Mouse (Mus musculus): ENCODE results near the gene Cic. TPM values are rescaled to one million over a fixed set of nuclear protein-coding genes. Genes with fewer than 3 reads are reported as not detected.

Gene Cic
- polyA plus RNA-seq, 1 experiment from 2014 or later, result 48.8 TPM

DNA sequence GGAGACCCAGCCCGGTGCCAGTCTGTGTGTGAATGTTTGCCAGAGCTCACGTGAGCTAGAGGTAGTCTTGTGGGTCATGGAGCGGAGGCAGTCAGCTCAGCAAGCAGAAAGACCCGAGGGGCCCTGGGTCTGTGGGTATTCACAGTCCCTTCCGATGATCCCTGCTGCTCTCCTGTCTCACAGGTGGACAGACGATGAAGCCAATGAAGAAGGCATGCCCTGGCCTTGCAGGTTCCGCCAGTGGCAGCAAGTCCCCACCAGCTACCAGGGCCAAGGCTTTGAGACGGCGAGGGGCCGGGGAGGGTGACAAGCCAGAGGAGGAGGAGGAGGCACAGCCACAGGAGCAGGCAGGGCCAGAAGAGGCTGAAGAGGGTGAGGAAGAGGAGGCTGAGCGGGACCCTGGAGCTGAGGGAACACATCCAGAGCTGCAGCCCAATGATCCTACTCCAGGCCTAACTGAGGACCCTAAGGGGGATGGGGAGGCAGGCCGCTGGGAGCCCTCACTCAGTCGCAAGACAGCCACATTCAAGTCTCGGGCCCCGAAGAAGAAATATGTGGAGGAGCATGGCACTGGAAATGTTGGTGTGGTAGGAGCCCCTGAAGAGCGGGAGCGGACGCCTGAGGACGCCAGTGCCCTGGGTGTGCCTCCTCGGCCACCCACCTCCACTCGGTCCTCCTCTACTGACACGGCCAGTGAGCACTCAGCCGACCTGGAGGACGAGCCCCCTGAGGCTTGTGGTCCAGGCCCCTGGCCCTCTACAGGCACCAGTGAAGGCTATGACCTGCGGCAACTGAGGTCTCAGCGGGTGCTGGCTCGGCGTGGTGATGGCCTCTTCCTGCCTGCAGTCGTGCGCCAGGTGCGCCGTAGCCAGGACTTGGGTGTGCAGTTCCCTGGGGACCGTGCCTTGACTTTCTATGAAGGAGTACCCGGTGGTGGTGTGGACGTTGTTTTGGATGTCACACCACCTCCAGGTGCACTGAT, 3.4 kb downstream of the Cic start:
- Histone ChIP-seq H3K4me1 (ENCODE audit: control insufficient read depth, insufficient read depth, low read length) (peaks cover 27% of the 10 kb centered on the region), H3K9me3 (ENCODE audit: control insufficient read depth, low read length) (no peaks in the 10 kb centered on the region), H3K36me3 (ENCODE audit: control insufficient read depth, insufficient read depth, low read length) (peaks cover 49% of the 10 kb centered on the region), H3K4me3 (ENCODE audit: low read depth, low read length) (no peak overlapping the region), H3K4me2 (ENCODE audit: low read depth, low read length) (no peak overlapping the region), H3K27me3 (replicated peaks; ENCODE audit: control insufficient read depth, insufficient read depth, low read length) (no peaks in the 10 kb centered on the region), H3K27ac (replicated peaks; ENCODE audit: low read depth, low read length) (no peak overlapping the region), H3K9ac (ENCODE audit: low read depth, low read length) (no peak overlapping the region)
- ATAC-seq (ENCODE audit: low read depth) (no peak), DNase-seq (ENCODE audit: low spot score) (no peak)
- WGBS, result 89% methylated on average over 34 of the region's 35 CpGs

DNA sequence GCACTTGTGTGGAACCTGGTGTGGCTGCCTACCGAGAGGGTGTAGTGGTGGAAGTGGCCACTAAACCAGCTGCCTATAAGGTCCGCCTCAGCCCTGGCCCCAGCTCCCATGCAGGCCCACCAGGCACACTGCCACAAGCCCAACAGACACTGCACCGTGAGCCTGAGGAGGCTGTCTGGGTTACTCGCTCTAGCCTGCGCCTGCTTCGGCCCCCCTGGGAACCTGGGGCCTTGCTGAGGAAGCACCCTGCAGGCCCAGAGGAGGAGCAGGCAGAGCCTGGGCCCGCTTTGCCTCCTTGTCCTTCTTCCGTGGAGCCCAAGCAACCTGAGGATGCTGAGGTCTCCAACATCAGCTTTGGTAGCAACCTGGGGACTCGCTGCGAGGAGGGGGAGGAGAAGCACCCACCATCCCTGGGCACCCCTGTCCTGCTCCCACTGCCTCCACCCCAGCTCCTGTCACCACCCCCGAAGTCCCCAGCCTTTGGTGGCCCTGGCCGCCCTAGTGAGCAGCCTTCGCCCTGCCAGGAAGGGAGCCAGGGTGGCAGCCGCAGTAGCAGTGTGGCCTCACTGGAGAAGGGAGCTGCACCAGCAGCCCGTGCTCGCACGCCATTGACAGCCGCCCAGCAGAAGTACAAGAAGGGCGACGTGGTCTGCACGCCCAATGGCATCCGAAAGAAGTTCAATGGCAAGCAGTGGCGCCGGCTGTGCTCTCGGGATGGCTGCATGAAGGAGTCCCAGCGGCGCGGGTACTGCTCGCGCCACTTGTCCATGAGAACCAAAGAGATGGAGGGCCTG, 4.3 kb downstream of the Cic start:
- Histone ChIP-seq H3K9me3 (ENCODE audit: control insufficient read depth, low read length) (no peaks in the 10 kb centered on the region), H3K4me1 (ENCODE audit: control insufficient read depth, insufficient read depth, low read length) (peaks cover 29% of the 10 kb centered on the region), H3K9ac (ENCODE audit: low read depth, low read length) (no peak overlapping the region), H3K4me2 (ENCODE audit: low read depth, low read length) (no peak overlapping the region), H3K36me3 (ENCODE audit: control insufficient read depth, insufficient read depth, low read length) (peaks cover 49% of the 10 kb centered on the region), H3K27me3 (replicated peaks; ENCODE audit: control insufficient read depth, insufficient read depth, low read length) (no peaks in the 10 kb centered on the region), H3K4me3 (ENCODE audit: low read depth, low read length) (no peak overlapping the region), H3K27ac (replicated peaks; ENCODE audit: low read depth, low read length) (no peak overlapping the region)
- ATAC-seq (ENCODE audit: low read depth) (no peak), DNase-seq (ENCODE audit: low spot score) (no peak)
- 87% methylated on average over 25 of the region's 30 CpGs for WGBS

DNA sequence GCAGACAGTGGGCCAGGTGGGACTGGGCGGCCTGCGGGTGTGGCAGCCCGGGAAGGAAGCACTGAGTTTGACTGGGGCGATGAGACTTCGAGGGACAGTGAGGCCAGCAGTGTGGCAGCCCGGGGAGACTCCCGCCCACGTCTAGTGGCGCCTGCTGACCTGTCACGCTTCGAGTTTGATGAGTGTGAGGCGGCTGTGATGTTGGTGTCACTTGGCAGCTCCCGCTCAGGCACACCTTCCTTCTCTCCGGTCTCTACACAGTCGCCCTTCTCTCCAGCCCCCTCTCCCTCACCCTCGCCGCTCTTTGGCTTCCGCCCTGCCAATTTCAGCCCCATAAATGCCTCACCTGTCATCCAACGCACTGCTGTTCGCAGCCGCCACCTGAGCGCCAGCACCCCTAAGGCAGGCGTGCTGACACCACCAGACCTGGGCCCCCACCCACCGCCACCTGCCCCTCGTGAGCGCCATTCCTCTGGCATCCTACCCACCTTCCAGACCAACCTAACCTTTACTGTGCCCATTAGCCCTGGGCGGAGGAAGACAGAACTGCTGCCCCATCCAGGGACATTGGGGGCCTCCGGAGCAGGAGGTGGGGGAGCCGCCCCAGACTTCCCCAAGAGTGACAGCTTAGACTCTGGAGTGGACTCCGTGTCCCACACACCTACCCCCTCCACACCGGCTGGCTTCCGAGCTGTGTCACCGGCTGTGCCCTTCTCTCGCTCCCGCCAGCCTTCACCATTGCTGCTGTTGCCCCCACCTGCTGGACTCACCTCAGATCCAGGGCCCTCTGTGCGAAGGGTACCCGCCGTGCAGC, 5.1 kb downstream of the Cic start:
- Histone ChIP-seq H3K4me2 (ENCODE audit: low read depth, low read length) (no peak overlapping the region), H3K36me3 (ENCODE audit: control insufficient read depth, insufficient read depth, low read length) (peaks cover 49% of the 10 kb centered on the region), H3K4me1 (ENCODE audit: control insufficient read depth, insufficient read depth, low read length) (peaks cover 33% of the 10 kb centered on the region), H3K9me3 (ENCODE audit: control insufficient read depth, low read length) (no peaks in the 10 kb centered on the region), H3K27ac (replicated peaks; ENCODE audit: low read depth, low read length) (no peak overlapping the region), H3K27me3 (replicated peaks; ENCODE audit: control insufficient read depth, insufficient read depth, low read length) (no peaks in the 10 kb centered on the region), H3K9ac (ENCODE audit: low read depth, low read length) (no peak overlapping the region), H3K4me3 (ENCODE audit: low read depth, low read length) (no peak overlapping the region)
- ATAC-seq (ENCODE audit: low read depth), result no peak
- no peak for DNase-seq (ENCODE audit: low spot score)
- WGBS, result 87% methylated on average over 35 of the region's 38 CpGs

DNA sequence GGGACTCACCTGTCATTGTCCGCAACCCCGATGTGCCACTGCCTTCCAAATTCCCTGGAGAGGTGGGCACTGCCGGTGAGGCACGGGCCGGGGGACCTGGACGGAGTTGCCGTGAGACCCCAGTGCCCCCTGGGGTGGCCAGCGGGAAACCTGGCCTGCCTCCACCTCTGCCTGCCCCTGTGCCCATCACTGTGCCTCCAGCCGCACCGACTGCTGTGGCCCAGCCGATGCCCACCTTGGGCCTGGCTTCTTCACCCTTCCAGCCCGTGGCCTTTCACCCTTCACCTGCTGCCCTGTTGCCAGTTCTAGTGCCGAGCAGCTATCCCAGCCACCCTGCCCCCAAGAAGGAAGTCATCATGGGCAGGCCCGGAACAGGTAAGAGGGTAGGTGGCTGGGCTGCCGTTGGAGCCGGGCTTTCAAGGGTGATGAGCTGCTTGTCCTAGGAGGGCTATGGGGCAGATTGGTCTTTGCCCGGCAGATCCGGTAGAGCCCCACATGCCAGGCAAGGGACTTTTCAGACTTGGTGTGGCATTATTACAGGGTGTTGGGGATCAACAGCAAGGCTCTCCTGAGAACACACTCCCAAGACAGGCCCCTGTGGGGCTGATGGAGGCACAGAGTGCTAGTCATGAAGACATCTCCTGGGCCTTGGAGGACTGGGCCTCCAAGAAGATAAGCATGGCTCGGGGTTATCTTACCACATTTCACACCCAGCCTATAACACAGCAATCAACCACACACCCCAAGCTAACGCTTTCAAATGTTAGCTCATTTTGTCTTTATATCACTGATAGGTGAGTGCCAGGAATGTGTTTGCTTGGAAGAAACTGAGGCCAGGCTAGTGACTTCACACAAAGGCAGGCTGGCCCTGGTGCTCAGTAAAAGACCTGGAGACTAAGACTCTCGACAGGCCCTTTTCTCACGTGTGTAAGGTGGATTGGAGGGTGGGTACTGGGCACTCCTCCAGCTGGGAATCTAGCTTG, 6.0 kb downstream of the Cic start:
- H3K27ac ChIP-seq (replicated peaks; ENCODE audit: low read depth, low read length), result no peak overlapping the region

DNA sequence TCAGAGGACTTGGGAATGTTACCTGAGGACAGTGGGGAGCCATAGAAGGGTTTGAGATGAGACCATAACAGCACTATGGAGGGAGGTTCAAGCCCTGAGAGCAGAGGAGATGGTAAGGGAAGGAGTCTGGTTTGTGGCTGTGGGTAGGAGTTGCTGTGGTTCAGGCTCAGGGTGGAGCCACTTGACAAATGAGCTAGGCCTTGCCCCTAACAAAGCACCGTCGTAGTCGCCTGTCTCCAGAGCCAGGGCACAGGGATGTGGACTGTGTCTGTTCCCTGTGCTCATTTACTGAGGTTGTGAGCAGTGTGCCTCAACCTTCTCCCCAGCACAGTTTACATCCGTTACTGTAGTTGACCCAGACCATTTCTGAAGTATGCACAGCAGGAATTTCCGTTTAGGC, 7.1 kb downstream of the Cic start:
- H3K9ac ChIP-seq (ENCODE audit: low read depth, low read length), result peak overlapping the region; percentile 42; the same call in 1 of the 2 replicates
- no peak for DNase-seq (ENCODE audit: low spot score)
- no peak overlapping the region for H3K4me2 ChIP-seq (ENCODE audit: low read depth, low read length)
- H3K9me3 ChIP-seq (ENCODE audit: control insufficient read depth, low read length), result no peaks in the 10 kb centered on the region
- H3K27ac ChIP-seq (replicated peaks; ENCODE audit: low read depth, low read length), result peak overlapping the region; percentile 55
- H3K36me3 ChIP-seq (ENCODE audit: control insufficient read depth, insufficient read depth, low read length), result peaks cover 49% of the 10 kb centered on the region
- ATAC-seq (ENCODE audit: low read depth), result no peak
- no peaks in the 10 kb centered on the region for H3K27me3 ChIP-seq (replicated peaks; ENCODE audit: control insufficient read depth, insufficient read depth, low read length)
- H3K4me1 ChIP-seq (ENCODE audit: control insufficient read depth, insufficient read depth, low read length), result peaks cover 30% of the 10 kb centered on the region
- no peak overlapping the region for H3K4me3 ChIP-seq (ENCODE audit: low read depth, low read length)
- 44% methylated on average over 3 of the region's 5 CpGs for WGBS

More for the DNA sequence above, 6.0 kb downstream of the Cic start:
- no peak overlapping the region for H3K4me2 ChIP-seq (ENCODE audit: low read depth, low read length)
- H3K4me3 ChIP-seq (ENCODE audit: low read depth, low read length), result no peak overlapping the region
- WGBS, result 89% methylated on average over 22 of the region's 22 CpGs
- no peaks in the 10 kb centered on the region for H3K27me3 ChIP-seq (replicated peaks; ENCODE audit: control insufficient read depth, insufficient read depth, low read length)
- peaks cover 49% of the 10 kb centered on the region for H3K36me3 ChIP-seq (ENCODE audit: control insufficient read depth, insufficient read depth, low read length)
- DNase-seq (ENCODE audit: low spot score) (no peak), ATAC-seq (ENCODE audit: low read depth) (no peak)
- H3K4me1 ChIP-seq (ENCODE audit: control insufficient read depth, insufficient read depth, low read length), result peaks cover 35% of the 10 kb centered on the region
- 0 out of 2 replicates have a peak overlapping the region, but pooled peaks have one; percentile 42 for H3K9ac ChIP-seq (ENCODE audit: low read depth, low read length)
- no peaks in the 10 kb centered on the region for H3K9me3 ChIP-seq (ENCODE audit: control insufficient read depth, low read length)

DNA sequence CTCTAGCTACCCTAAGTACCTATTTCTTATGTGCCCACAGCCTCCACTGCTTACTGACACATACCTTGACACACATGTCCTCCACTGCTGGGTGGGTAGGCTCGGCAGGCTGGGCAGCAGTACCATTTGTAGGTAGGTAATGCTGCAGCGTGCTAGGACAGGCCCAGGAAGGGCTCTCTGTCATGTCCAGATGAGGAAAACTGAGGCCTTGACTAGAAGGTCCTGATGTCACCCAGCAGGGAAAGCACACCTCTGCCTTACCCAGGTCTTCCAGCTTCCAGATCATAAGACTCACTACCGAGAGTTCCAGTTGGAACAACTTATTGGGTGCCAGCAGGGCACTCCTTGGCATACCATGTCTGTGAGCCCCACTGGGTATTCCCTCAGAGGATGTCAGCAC, 7.5 kb downstream of the Cic start:
- Histone ChIP-seq H3K4me2 (ENCODE audit: low read depth, low read length) (no peak overlapping the region), H3K36me3 (ENCODE audit: control insufficient read depth, insufficient read depth, low read length) (peaks cover 49% of the 10 kb centered on the region), H3K4me1 (ENCODE audit: control insufficient read depth, insufficient read depth, low read length) (peaks cover 32% of the 10 kb centered on the region), H3K27me3 (replicated peaks; ENCODE audit: control insufficient read depth, insufficient read depth, low read length) (no peaks in the 10 kb centered on the region), H3K4me3 (ENCODE audit: low read depth, low read length) (no peak overlapping the region), H3K27ac (replicated peaks; ENCODE audit: low read depth, low read length) (peak overlapping the region; percentile 55), H3K9me3 (ENCODE audit: control insufficient read depth, low read length) (no peaks in the 10 kb centered on the region), H3K9ac (ENCODE audit: low read depth, low read length) (peak overlapping the region; percentile 41; the same call in 1 of the 2 replicates)
- WGBS, result 77% methylated on average over 3 of the region's 3 CpGs
- ATAC-seq (ENCODE audit: low read depth), result no peak
- no peak for DNase-seq (ENCODE audit: low spot score)

DNA sequence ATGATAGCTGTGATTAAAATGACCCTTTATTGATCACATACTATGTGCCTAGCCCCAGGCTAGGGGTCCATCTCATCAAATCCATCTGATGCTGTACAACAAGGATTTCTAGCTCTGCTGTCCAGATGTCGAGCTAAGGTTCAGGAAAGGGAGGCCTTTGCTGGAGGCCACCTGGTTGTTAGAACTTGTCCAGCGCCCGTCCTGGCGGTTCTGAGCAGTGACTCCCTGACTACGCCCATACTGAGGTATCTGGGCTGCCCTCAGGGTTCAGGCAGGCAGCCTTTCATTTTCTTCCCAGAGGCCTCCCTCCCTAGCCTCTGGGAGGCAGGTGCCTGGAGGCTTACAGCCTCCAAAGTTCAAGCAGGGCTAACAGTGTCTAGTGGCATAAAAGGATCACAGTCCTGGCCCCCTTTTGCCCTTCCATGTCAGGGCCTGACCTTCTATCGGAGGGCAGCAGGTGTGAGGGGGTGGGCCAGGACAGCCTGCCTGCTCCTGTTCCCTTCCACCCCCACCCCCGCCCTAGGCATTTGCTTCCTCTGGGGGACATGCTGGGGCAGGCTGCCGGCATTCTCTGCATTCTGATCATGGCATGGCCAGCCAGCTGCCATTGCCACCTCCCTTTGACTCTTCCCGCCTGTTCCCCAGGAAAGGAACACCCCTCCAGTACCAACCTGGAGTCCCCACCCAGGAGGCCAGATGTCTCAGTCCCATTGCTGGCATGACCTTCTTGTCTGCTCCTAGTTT, 8.2 kb downstream of the Cic start:
- no peak overlapping the region for H3K4me3 ChIP-seq (ENCODE audit: low read depth, low read length)
- H3K27ac ChIP-seq (replicated peaks; ENCODE audit: low read depth, low read length), result peak overlapping the region; percentile 67
- H3K36me3 ChIP-seq (ENCODE audit: control insufficient read depth, insufficient read depth, low read length), result peaks cover 48% of the 10 kb centered on the region
- peaks cover 39% of the 10 kb centered on the region for H3K4me1 ChIP-seq (ENCODE audit: control insufficient read depth, insufficient read depth, low read length)
- H3K9me3 ChIP-seq (ENCODE audit: control insufficient read depth, low read length), result no peaks in the 10 kb centered on the region
- ATAC-seq (ENCODE audit: low read depth) (no peak), DNase-seq (ENCODE audit: low spot score) (peak; percentile 54)
- 45% methylated on average over 8 of the region's 9 CpGs for WGBS
- H3K9ac ChIP-seq (ENCODE audit: low read depth, low read length), result peak overlapping the region; percentile 41
- 0 out of 2 replicates have a peak overlapping the region, but pooled peaks have one; percentile 12 for H3K4me2 ChIP-seq (ENCODE audit: low read depth, low read length)
- no peaks in the 10 kb centered on the region for H3K27me3 ChIP-seq (replicated peaks; ENCODE audit: control insufficient read depth, insufficient read depth, low read length)
